Mouse (Mus musculus): ENCODE measurements around the gene 4930404H24Rik. TPM values are rescaled to one million over a fixed set of nuclear protein-coding genes. Genes with fewer than 3 reads are reported as not detected.

4930404H24Rik gene
- polyA plus RNA-seq, 1 experiment from 2014 or later: not detected

DNA sequence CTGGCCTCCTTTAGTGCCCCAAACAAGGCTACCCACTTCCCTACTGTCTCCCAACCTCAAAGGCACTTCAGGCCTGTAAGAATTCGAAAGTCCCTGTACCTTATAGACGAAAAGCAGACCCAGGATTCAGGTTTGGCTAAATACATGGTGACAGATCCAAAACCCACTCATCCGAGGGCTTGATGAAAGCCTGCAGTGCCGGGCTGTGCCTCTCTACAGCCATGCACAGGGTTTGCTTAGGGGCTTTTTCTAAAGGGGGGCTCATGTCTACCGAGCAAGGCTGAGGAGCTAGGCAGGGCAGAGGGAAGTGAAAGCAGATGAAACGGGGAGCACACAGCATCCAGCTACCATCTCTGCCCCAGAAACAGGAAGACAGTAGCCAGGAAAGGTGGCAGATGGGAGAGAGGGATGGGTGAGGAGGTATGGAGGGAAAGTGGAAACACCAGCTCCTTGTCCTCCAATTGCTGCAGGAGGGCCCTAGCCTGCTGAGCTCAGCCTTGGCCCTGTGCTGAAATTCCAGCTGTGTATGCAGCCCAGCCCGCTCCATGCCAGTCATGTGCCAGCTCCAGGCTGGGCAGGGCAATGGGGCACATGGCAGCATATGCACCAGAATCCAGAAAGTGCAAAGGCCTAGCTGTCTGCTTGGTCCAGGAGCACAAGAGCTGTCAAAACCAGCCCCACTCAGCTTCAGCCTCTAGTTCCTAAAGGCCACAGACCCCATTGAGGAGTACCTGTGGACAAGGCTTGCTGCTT lies 11.3 kb upstream of the 4930404H24Rik start:
- no peaks in the 10 kb centered on the region for H3K36me3 ChIP-seq
- H3K27ac ChIP-seq: no peak overlapping the region
- 63% methylated on average over 7 of the region's 7 CpGs for WGBS
- H3K4me1 ChIP-seq: peaks cover 23% of the 10 kb centered on the region
- H3K4me3 ChIP-seq: no peak overlapping the region
- no peaks in the 10 kb centered on the region for H3K9me3 ChIP-seq
- no peaks in the 10 kb centered on the region for H3K27me3 ChIP-seq
- ATAC-seq (ENCODE audit: insufficient number of reproducible peaks, insufficient read depth, low FRiP score, low TSS enrichment): no peak
- H3K4me2 ChIP-seq (replicated peaks): no peak overlapping the region
- H3K9ac ChIP-seq: no peak overlapping the region

DNA sequence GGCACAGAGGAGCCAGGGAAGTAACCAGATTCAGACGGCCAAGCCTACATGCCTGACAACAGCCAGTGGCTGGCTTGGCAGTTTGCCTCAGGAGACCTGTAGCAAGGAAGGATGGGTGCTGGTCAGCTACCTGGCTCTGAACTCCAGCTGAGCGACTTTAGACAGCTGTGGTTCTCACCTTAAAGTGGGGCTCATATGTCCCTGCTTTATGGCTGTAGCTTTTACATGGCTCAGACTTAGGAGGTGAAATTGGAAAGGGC lies 10.8 kb upstream of the 4930404H24Rik start:
- Histone ChIP-seq H3K27ac (no peak overlapping the region), H3K36me3 (no peaks in the 10 kb centered on the region), H3K27me3 (no peaks in the 10 kb centered on the region), H3K9me3 (no peaks in the 10 kb centered on the region), H3K4me2 (replicated peaks) (no peak overlapping the region), H3K4me1 (peaks cover 19% of the 10 kb centered on the region), H3K9ac (no peak overlapping the region), H3K4me3 (no peak overlapping the region)
- no peak for ATAC-seq (ENCODE audit: insufficient number of reproducible peaks, insufficient read depth, low FRiP score, low TSS enrichment)
- WGBS: 77% methylated on average over 2 of the region's 2 CpGs

DNA sequence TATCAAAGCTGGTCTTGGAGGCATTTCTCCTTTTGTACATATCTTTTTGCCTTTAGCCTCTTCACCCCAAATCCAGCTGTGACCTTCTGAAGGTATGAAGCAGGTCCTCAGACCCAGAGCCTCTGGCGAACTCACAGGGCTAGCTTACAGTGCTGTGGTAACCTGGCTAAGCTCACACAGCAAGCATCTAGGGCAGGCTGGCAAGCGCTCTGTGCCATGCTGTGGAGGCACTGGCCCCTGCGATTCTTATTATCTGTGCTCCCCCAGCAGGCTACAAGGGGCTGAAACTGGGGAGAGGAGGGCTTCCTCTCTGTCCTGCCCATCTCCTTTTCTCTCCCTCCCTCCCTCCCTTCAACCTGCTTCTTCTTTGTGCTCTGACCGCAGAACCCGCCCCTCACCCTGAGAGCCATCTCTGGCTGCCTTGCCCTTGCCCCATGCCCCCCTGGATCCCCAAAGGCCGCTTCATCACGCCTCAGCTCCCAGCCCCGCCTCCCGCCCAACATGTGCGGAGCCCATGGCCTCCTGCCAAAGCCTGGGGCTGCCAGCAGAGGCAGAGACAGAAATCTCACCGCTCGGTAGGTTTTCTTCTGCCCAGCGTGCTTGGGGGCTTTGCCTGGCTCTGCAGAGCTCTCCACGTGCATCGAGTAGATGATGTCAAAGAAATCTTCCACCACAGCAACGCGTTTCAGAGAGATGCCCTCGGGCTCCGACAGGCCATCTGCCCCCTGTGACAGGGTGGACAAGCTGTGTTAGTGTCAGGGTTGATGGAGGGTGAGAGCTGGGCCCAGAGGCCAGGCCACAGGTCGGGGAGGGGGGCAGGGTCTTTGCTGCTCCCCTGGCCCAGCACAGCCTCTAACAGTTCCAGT lies 9.2 kb upstream of the 4930404H24Rik start:
- Histone ChIP-seq H3K4me3 (no peak overlapping the region), H3K27ac (peak overlapping the region; percentile 71), H3K4me1 (peaks cover 19% of the 10 kb centered on the region), H3K9ac (peak overlapping the region; percentile 11; the same call in 1 of the 2 replicates), H3K27me3 (no peaks in the 10 kb centered on the region), H3K9me3 (no peaks in the 10 kb centered on the region), H3K4me2 (replicated peaks) (peak overlapping the region; percentile 38), H3K36me3 (no peaks in the 10 kb centered on the region)
- WGBS: 7% methylated on average over 20 of the region's 20 CpGs
- ATAC-seq (ENCODE audit: insufficient number of reproducible peaks, insufficient read depth, low FRiP score, low TSS enrichment): no peak

DNA sequence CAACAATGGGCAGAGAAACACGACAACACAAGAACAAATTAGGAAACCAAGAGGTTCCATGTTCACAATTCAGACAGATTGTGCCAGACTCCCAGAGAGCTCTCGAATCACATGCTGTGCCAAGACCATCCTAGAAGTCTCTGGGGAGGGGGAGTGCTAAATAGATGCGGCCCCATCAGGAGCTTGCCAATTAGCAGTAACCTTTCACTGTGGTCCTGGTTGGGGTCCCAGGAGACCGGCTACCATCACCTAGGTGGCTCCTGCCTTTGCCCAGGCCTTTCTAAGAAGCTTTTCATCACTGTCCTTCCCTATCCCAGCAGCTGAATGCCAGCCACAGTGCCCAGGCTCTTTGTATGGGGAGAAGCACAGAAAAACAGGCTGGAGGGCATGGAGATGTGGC lies 8.5 kb upstream of the 4930404H24Rik start:
- ATAC-seq (ENCODE audit: insufficient number of reproducible peaks, insufficient read depth, low FRiP score, low TSS enrichment): no peak
- Histone ChIP-seq H3K9me3 (no peaks in the 10 kb centered on the region), H3K27me3 (no peaks in the 10 kb centered on the region), H3K36me3 (no peaks in the 10 kb centered on the region), H3K9ac (peak overlapping the region; percentile 11; the same call in 1 of the 2 replicates), H3K27ac (no peak overlapping the region; the same call in 1 of the 2 replicates), H3K4me3 (no peak overlapping the region), H3K4me2 (replicated peaks) (no peak overlapping the region), H3K4me1 (peaks cover 16% of the 10 kb centered on the region)
- WGBS: 48% methylated on average over 4 of the region's 4 CpGs

DNA sequence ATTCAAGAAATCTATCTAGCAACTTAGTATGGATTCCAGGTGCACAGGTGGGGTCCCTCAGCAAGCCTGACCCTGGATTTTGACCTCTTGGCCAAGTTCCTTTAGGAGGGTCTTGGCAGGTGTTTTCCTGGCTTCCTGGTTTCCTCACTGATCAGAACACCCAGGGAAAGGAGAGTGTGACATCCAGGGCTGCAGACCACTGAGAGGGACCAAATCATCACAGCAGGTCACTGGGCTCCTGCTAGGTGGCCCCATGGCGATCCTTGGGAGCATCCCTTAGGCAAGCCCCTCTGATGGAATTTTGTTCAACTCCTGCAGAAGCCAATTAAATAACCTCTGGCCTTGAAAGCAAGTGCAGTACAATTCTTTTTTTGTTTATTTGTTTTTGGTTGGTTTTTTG lies 2.5 kb upstream of the 4930404H24Rik start:
- ATAC-seq (ENCODE audit: insufficient number of reproducible peaks, insufficient read depth, low FRiP score, low TSS enrichment): no peak
- Histone ChIP-seq H3K9me3 (no peaks in the 10 kb centered on the region), H3K27me3 (peaks cover 21% of the 10 kb centered on the region), H3K4me3 (no peak overlapping the region), H3K4me1 (peaks cover 35% of the 10 kb centered on the region), H3K9ac (no peak overlapping the region), H3K36me3 (no peaks in the 10 kb centered on the region), H3K27ac (no peak overlapping the region), H3K4me2 (replicated peaks) (no peak overlapping the region)
- 81% methylated on average over 1 of the region's 1 CpGs for WGBS

DNA sequence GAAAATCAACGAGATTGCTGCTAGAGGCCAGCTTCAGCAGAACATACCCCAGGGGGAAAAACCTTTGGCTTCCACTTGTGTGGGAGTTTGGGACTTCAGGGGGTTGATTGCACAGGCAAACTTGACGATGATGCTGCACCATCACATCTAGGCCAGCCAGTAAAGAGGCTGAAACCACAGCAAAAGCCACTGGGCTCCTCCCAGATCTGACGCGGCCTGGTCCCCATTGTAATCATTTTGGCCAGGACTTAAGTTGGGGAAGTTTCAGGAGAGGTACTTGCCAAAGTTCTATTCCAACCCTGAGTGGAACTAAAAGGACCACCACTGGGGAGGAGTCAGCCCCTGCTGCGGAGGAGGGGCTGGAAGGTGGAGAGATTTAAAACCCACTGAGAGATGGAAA lies 1.6 kb upstream of the 4930404H24Rik start:
- Histone ChIP-seq H3K36me3 (no peaks in the 10 kb centered on the region), H3K27ac (no peak overlapping the region), H3K9ac (no peak overlapping the region), H3K27me3 (peaks cover 21% of the 10 kb centered on the region), H3K4me2 (replicated peaks) (no peak overlapping the region), H3K9me3 (no peaks in the 10 kb centered on the region), H3K4me1 (peaks cover 37% of the 10 kb centered on the region), H3K4me3 (no peak overlapping the region)
- WGBS: 22% methylated on average over 5 of the region's 5 CpGs
- no peak for ATAC-seq (ENCODE audit: insufficient number of reproducible peaks, insufficient read depth, low FRiP score, low TSS enrichment)

DNA sequence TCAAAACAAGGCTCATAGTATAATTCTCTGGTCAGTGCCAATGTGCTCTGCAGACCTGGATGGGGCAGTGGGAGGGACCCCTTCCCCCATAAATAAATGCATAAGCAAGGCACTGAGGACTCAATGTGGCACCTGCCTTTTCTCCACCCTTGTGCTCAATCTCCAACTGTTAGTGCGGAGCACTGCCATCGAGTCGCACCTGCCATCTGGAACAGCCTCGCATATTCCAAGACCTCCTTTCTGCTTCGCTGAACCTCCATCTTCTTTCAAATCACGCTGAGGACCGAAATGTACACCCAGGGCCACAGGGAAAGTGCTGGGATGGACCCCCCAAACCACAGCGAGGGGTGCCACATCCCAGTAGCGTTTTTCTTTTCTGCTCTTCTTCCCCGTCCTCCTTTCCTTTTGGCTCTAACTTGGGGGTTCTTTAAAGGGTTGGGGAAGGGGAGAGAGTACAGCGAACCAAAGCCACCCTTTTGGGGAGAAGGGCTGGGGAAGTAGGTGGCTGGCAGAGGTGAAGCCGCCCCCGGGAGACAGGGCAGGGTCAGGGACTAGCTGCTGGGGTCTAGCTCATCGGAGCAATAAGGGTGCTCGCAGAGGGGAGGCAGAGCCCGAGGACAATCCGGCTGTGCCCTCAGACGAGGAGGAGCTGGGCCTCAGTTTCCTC lies 945 bp upstream of the 4930404H24Rik start:
- Histone ChIP-seq H3K4me2 (replicated peaks) (peak overlapping the region; percentile 99), H3K4me1 (peaks cover 44% of the 10 kb centered on the region), H3K4me3 (peak overlapping the region; percentile 48), H3K27ac (peak overlapping the region; percentile 23; the same call in 1 of the 2 replicates), H3K27me3 (peaks cover 21% of the 10 kb centered on the region), H3K9ac (peak overlapping the region; percentile 46), H3K9me3 (no peaks in the 10 kb centered on the region), H3K36me3 (no peaks in the 10 kb centered on the region)
- 0 out of 2 replicates have a peak, but pooled peaks have one; percentile 0 for ATAC-seq (ENCODE audit: insufficient number of reproducible peaks, insufficient read depth, low FRiP score, low TSS enrichment)
- 10% methylated on average over 18 of the region's 18 CpGs for WGBS

DNA sequence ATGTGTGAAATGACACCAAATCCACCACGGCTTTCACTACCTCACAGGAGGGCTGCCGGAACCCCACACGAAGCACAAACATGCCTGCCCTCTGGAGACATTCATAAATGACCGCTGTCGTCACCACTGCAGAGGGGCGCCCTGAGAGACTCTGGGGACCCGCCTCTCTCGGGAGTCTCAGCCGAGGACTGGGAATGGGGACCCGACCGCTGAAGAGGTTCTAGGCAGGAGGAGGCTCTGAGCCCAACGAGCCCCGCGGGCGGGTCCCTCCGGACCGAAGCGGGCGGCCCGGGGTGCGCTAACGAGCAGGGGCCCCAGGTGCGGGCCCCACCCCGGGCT lies 442 bp upstream of the 4930404H24Rik start:
- WGBS: under 1% methylated on average over 24 of the region's 24 CpGs
- peak overlapping the region; percentile 52; the same call in 1 of the 2 replicates for H3K27ac ChIP-seq
- 0 out of 2 replicates have a peak, but pooled peaks have one; percentile 7 for ATAC-seq (ENCODE audit: insufficient number of reproducible peaks, insufficient read depth, low FRiP score, low TSS enrichment)
- H3K4me3 ChIP-seq: peak overlapping the region; percentile 48
- H3K4me1 ChIP-seq: peaks cover 49% of the 10 kb centered on the region
- peak overlapping the region; percentile 99 for H3K4me2 ChIP-seq (replicated peaks)
- H3K36me3 ChIP-seq: no peaks in the 10 kb centered on the region
- no peaks in the 10 kb centered on the region for H3K9me3 ChIP-seq
- H3K9ac ChIP-seq: peak overlapping the region; percentile 46
- H3K27me3 ChIP-seq: peaks cover 21% of the 10 kb centered on the region

DNA sequence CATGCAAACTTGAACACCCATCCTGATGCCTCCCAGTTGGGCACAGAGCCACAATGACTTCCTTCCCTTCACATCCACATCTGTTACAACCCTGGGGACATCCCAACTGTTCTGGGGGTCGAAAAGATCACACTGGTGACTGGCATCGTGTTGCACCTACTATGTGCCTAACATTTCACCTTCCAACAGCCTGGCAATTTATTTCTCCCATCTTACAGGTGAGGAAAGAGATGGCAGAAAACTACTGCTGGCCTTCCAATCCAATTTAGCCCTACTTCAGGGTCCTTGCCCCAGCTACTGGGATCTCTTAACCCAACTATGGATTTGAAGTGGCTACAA lies 772 bp downstream of the 4930404H24Rik start:
- Histone ChIP-seq H3K4me2 (replicated peaks) (peak overlapping the region; percentile 99), H3K4me1 (peaks cover 55% of the 10 kb centered on the region), H3K9me3 (no peaks in the 10 kb centered on the region), H3K36me3 (no peaks in the 10 kb centered on the region), H3K27ac (peak overlapping the region; percentile 52), H3K9ac (no peak overlapping the region), H3K27me3 (peaks cover 21% of the 10 kb centered on the region), H3K4me3 (peak overlapping the region; percentile 48)
- ATAC-seq (ENCODE audit: insufficient number of reproducible peaks, insufficient read depth, low FRiP score, low TSS enrichment): no peak
- 14% methylated on average over 2 of the region's 2 CpGs for WGBS

DNA sequence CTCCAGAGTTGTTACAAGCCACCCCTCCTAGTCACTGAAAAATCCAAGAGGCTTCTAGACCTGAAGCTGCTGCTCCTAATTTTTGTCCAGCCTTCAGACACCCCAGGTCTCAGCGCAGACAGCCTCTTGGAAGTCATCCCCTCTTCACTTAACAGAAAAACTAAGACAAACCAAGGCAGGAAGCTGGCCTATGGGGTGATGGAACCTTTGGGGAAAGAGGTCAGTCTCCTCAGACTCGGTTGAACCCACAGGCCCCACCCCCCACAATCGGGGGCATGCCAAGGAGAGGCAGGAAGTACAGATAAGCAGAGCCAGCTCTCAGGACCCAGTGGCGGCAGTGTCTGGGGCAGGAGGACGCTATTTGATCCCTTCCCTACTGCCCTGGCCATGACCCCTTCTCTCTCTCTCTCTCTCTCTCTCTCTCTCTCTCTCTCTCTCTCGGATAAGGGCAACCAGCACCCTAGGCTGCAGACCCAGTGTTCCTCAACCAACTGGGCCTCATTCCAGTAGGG lies 1.2 kb downstream of the 4930404H24Rik start:
- no peaks in the 10 kb centered on the region for H3K9me3 ChIP-seq
- WGBS: 8% methylated on average over 6 of the region's 6 CpGs
- no peaks in the 10 kb centered on the region for H3K36me3 ChIP-seq
- peaks cover 21% of the 10 kb centered on the region for H3K27me3 ChIP-seq
- no peak overlapping the region for H3K4me3 ChIP-seq
- no peak; the same call in 1 of the 2 replicates for ATAC-seq (ENCODE audit: insufficient number of reproducible peaks, insufficient read depth, low FRiP score, low TSS enrichment)
- peaks cover 55% of the 10 kb centered on the region for H3K4me1 ChIP-seq
- peak overlapping the region; percentile 52; the same call in 1 of the 2 replicates for H3K27ac ChIP-seq
- peak overlapping the region; percentile 17 for H3K4me2 ChIP-seq (replicated peaks)
- no peak overlapping the region for H3K9ac ChIP-seq

DNA sequence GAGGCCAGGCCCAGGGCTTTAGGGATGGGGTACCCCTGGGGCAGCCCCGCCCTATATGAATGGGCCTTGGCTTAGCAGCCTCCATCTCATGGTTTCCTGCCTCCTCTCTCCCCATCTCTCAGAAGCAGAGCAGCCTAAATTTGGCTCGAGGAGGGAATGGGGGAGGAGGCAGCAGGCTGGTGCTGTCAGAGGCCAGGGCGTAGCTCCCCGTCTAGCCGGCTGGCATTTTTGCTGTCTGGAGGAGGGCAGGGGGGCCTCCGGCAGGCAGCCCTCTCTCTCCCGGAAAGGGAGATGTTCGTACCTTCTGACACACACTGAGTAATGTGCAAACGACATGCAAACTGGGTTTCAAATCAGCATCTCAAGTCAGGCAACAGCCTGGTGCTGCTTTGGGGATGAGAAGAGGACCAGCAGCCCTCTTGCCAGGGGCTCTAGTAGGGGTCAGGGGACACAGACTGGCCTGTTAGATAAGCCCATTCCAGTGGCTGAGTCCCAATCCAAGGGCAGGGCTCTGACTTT lies 1.8 kb downstream of the 4930404H24Rik start:
- Histone ChIP-seq H3K27me3 (peaks cover 21% of the 10 kb centered on the region), H3K36me3 (no peaks in the 10 kb centered on the region), H3K9me3 (no peaks in the 10 kb centered on the region), H3K4me1 (peaks cover 55% of the 10 kb centered on the region), H3K4me2 (replicated peaks) (peak overlapping the region; percentile 17), H3K9ac (no peak overlapping the region; the same call in 1 of the 2 replicates), H3K4me3 (no peak overlapping the region), H3K27ac (peak overlapping the region; percentile 52)
- WGBS: 13% methylated on average over 9 of the region's 9 CpGs
- 0 out of 2 replicates have a peak, but pooled peaks have one; percentile 32 for ATAC-seq (ENCODE audit: insufficient number of reproducible peaks, insufficient read depth, low FRiP score, low TSS enrichment)

Measured in embryonic facial prominence, embryonic 12.5 days (tissue).